Mouse (Mus musculus): ENCODE measurements around the gene Sept1.
A peak's percentile ranks its signal among the peaks of the same experiment; 100 is the strongest.
"Not testable (repeated sequence)": the region's sequence is repeated elsewhere in the genome, so short reads cannot be mapped to it uniquely, and the experiment has no call there.

Gene Sept1

DNA sequence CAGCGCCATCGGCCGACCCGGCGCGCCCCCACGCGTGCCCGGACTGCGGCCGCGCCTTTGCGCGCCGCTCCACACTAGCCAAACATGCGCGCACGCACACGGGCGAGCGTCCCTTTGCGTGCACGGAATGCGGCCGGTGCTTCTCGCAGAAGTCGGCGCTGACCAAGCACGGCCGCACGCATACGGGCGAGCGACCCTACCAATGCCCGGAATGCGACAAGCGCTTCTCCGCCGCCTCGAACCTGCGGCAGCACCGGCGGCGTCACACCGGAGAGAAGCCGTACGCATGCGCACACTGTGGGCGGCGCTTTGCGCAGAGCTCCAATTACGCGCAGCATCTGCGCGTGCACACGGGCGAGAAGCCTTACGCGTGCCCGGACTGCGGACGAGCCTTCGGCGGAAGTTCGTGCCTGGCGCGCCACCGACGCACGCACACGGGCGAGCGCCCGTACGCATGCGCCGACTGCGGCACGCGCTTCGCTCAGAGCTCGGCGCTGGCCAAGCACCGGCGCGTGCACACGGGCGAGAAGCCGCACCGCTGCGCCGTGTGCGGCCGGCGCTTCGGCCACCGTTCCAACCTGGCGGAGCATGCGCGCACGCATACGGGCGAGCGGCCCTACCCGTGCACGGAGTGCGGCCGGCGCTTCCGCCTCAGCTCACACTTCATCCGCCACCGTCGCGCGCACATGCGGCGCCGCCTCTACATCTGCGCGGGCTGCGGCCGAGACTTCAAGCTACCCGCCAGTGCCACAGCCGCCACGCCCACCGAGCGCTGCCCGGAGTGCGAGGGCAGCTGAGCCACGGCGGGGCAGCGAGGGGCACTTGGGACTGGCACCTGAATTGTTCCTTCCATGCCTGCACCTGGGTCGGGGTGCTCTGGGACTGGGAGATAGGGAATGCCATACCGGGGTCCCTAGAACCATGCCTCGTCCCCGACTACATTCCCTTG, 21.2 kb upstream of the Sept1 start:
- DNase-seq (ENCODE audit: low read depth, low spot score), result peak; percentile 82

DNA sequence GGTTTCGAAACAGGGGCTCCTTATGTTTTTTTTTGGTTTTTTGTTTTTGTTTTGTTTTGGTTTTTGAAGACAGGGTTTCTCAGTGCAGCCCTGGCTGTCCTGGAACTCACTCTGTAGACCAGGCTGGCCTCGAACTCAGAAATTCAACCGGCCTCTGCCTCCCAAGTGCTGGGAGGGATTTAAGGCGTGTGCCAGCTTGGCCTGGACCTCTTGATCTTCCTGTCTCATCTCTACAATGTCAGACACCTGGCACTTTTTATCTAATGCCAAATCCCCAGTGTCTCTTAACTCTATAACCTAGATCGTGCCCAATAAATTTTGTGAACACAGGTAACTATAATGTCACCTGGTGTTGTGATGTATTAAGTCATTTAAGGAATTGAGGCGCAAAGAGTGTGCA, 20.4 kb upstream of the Sept1 start:
- no peak for DNase-seq (ENCODE audit: low read depth, low spot score)

DNA sequence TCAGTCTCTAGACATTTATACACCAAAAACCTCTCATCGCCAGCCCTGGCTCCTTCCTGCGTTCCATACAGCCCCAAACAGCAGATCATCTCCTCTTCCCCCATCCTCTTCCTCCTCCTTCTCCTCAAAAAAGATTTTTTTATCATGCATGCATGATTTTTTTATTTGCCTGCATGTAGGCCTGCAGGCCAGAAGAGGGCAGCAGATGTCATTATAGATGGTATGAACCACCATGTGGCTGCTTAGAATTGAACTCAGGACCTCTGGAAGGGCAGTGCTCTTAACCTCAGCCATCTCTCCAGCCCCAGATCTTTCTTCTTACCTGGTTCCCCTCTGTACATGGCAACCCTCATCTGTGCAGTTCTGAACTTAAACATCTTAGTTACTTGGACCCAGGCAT, 19.5 kb upstream of the Sept1 start:
- DNase-seq (ENCODE audit: low read depth, low spot score), result peak; percentile 59

DNA sequence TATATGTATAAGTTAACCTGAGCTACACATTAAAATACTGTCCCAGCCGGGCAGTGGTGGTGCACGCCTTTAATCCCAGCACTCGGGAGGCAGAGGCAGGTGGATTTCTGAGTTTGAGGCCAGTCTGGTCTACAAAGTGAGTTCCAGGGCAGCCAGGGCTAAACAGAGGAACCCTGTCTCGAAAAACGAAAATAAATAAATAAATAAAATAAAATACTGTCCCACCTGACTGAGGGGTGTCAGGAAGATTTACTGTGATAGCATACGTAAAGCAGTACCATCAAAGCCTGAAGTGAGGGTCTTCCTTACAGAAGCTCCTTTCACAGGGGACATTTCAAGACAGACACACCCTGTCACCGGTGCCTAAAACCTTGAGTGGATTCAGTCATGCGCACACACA, 17.6 kb upstream of the Sept1 start:
- not testable (repeated sequence) for DNase-seq (ENCODE audit: low read depth, low spot score)

DNA sequence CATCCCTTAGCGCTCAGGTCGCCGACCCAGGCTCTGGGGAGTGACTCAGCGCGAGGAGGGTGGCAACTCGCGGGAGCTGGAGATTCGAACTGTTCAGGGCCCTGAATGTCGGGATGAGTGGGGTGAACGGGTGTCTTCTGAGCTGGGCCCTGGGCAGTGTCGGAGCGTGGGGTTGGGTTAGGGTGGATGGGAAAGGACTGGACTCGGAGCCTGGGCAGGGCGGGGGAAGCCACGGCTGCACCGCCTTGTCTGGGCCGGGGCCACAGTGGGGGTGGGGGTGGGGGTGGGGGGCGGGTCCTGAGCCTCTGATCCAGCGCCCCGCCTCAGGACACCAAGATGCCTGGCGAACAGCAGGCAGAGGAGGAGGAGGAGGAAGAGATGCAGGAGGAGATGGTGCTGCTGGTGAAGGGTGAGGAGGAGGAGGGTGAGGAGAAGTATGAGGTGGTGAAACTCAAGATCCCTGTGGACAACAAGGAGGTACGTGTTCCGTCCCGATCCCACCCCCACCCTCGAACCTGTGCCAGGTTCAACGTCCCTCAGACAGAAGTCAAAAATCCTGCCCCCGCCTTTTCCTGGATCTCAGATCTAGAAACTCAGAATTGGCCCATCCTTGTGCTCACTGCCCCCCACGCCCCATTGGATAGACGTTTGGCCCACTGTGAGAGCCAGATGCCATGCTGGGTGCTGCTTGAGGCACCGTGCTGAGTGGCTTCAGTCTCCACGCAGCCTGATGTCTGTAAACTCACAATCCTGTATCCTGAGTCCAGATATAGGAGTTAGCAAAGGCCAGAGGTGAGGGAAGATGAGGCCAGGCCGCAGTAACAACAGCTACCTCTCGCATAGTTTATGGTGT, 12.0 kb upstream of the Sept1 start:
- peak; percentile 33 for DNase-seq (ENCODE audit: low read depth, low spot score)

DNA sequence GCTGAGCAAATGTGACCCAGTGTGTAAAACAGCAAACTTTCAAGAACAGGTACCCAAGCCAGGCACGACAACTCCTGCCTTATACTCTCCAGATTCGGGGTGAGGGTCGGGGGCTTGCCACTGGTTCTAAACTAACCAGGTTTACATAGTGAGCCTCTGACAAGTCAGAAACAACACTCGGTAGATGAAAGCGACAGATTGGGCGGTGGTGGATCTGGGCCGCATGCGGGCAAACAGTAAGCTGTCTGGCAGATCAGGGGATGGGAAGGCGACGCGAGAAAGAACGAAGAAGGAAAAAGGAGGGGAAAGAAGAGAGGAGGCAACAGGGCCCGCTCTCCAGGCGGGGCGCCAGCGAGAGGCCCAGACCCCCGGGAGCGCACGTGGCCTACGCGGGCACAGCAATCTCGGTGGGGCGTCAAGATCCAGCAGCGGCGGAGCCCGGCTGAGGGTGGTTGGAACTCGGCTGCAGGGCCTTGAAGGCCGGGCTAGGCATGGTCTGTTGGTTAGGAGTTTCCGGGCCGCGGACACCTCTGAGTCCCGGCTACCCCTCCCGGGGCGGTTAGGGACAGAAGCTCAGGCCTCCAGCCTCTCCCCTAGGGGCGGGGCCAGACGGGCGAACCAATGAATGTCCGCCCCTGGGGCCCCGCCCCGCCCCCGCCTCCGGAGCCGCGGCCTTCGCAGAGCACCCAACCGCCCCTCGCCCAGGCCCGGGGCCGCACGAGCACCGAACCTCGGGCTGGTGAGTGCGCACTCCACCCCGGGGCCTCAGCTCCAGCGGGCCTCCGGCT, 11.1 kb upstream of the Sept1 start, which contains the start of gene Zfp771:
Zfp771 (plus strand) TSS at position 405 of the 788 bp plus-strand sequence.
- peak; percentile 89 for DNase-seq (ENCODE audit: low read depth, low spot score)

DNA sequence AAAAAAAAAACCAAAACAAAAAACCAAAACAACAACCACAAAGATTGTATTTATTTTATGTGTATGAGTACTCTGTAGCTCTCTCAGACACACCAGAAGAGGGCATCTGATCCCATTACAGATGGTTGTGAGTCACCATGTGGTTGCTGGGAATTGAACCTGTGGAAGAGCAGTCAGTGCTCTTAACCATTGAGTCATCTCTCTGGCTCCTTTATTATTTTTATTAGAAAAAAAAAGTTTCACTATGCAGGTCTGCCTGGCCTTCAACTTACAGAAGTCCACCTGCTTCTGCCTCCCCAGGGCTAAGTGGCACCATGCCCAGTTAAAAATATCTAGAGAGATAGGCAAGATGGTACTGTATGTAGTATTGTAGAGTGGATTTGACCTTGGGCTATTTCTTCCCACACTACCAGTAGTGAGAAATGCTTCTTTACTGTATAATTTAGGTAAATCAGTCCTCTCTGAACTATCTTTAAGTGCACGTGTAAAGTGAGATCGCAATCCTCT, 10.5 kb upstream of the Sept1 start:
- peak; percentile 60 for DNase-seq (ENCODE audit: low read depth, low spot score)

DNA sequence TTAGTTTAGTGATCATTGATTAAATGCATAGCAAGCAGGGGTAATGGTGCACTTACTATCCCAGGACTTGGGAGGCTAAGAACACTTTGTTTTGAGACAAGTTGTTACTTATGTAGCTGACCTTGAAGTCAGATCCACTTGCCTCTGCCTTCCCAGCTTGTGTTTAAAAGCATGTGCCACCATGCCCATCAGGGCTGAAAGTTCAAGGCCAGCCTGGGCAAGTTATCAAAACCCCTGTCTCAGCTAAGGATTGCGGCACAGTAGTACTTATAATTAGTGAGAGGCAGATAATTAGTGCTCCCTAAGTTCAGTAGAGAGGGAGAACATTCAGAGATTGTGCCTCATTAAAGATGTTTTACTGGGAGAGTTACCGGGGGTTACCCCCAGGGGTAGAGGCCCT, 1.8 kb upstream of the Sept1 start:
- no peak for DNase-seq (ENCODE audit: low read depth, low spot score)

DNA sequence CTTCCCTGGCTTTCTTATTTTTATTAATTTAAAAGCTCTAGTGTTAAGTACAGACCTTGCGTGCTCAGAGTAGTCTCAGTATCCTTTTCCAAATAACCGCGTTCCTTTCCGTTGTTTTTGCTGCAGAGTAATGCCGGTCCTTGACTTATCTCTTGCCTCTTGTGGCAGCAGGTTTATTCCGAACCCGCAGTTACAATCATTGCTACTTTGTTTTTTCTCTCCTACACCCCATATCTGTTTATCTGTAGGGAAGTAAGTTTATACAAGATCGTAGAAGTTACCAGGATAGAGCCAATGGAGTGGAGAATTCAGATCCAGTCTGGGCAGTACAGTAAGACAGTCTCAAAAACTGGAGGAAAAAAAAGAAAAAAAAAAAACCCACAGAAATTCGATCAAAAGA, 835 bp upstream of the Sept1 start:
- DNase-seq (ENCODE audit: low read depth, low spot score), result no peak

DNA sequence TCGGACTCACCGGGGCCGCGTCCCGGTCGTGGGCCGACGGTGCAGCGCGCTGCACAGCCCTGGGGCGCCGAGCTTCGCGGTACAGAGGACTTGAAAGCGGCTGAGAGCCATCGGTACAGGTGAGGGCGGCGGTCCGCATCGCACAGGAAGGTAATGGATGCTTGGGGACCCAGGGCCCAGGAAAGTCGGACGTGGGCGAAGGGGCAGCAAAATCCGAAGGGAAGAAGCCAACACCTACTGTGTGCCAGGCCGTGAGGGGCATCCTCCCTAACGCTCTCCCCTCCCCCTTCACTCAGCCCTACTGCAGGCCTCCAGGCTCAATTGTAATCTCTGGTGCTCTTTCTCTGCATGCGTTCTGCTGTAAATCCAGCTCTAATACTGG, 429 bp upstream of the Sept1 start:
- DNase-seq (ENCODE audit: low read depth, low spot score), result peak; percentile 31

DNA sequence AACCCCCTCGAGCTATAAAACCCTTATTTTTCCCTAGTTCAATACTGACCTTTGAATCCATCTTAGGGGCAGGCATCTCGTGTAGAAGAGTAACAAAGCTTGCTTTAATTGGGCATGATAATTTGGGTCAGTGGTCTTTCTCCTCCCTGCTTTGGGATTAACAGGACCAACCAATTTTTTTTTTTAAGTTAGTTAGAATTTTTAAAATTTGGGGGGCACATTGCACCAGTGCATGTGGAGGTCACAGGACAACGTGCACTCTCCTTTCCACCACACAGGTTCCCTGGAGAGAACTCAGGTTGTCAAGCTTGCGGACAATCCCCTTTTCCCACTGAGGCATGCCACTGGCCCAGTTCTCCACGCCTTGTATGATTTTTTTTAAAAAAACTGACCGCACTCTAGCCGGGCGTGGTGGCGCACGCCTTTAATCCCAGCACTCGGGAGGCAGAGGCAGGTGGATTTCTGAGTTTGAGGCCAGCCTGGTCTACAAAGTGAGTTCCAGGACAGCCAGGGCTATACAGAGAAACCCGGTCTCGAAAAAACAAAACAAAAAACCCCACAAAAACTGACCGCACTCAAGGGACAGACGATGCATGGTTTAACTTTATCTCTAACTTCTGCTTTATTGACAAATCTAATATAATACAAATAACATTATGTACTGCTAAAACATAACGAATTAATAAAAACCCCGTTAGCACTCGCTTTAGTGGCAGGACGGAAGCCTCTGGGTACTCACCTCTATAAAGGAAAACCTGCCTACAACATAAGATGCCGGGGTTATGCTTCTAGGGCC, 906 bp downstream of the Sept1 start:
- DNase-seq (ENCODE audit: low read depth, low spot score), result peak; percentile 25

DNA sequence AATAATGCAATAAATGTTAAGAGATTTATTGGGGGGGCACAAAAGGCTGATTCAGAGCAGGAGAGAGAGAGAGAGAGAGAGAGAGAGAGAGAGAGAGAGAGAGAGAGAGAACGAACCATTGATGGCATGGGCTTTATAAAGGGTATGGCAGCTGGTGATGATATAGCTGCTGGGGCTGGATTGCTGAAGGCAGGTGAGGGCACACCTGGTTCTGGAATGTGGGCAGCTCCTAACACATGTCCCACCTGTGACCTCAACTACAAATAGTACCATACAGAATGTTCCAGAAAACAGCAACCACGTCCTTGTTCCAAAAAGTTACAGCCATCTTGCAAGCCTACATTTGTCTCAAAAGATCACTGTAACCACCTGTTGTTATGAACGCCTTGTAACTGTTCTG, 1.6 kb downstream of the Sept1 start:
- DNase-seq (ENCODE audit: low read depth, low spot score), result no peak

DNA sequence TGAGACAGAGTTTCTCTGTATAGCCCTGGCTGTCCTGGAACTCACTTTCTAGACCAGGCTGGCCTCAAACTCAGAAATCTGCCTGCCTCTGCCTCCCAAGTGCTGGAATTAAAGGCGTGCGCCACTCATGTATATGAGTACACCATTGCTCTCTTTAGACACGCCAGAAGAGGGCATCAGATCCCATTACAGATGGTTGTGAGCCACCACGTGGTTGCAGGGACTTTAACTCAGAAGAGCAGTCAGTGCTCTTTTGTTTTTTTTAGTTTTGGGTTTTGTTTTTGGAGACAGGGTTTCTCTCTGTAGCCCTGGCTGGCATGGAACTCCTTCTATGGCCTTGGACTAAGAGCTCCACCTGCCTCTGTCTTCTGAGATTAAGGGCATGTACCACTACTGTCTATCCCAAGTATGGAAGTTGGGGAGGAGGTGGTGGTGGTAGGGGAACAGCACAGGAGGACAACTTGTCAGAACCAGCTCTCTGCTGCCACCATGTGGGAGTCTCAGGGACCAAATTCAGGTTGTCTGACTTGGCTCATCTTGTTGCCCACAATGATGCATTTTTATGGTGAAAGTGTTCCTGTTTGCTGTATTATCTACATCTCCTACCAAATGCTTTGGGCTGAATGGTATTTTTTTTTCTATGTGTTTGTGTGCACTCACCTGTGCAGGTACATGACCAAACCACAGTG, 4.2 kb downstream of the Sept1 start:
- peak; percentile 88 for DNase-seq (ENCODE audit: low read depth, low spot score)

DNA sequence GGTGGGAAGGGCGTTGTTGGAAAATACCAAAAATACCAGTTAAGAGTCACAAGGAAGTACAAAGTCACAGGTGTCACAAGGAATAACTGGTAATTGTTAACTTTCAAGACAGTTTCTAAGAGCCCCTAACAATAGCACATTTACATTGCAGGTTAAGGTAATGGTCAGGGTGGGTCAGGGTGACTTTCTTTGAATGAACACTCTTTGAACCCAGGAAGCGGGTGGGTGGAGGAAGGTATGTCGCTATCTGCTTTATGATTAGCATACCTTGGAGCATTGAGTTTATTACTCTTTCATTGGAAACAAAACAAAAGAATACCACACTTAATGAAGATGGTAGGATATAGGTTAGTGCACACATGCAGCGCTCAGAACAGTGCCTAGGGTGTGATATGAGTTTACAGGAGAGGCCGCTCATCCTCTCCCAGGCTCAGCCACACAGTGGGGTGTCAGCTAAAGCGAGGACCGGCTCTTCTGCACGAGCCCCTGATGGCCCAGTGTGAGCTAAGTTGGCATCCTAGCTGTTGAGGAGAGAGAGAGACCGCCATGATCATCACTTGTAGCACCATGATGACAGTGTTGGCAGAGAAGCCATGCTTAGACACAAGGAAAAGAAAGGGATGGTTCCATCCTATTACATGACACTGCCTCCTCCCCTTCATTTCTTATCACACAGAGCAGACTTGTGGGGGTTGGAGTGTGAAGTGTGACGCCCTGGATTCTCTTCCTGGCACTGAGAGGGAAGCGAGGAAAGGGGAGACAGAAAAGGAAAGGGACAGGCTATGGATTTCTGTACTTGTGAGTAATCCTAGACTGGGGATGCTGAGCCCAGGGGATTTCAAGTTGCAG, 7.6 kb downstream of the Sept1 start:
- no peak for DNase-seq (ENCODE audit: low read depth, low spot score)

DNA sequence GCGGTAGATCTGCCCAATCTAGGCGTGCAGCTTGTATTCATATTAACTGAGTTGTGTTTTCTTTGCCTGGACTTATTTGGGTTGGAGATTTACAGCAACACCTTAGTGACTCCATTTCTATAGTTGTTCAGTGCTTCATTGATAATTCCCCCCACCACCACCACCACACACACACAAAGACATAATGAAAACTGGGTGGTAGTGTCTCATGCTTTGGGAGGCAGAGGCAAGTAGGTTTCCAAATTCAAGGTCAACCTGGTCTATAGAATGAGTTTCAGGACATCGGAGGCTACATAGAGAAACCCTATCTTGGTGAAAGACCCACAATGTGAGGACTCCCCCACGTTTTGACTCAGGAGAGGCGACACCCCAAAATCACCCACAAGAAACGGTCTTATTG, 8.3 kb downstream of the Sept1 start:
- no peak for DNase-seq (ENCODE audit: low read depth, low spot score)

DNA sequence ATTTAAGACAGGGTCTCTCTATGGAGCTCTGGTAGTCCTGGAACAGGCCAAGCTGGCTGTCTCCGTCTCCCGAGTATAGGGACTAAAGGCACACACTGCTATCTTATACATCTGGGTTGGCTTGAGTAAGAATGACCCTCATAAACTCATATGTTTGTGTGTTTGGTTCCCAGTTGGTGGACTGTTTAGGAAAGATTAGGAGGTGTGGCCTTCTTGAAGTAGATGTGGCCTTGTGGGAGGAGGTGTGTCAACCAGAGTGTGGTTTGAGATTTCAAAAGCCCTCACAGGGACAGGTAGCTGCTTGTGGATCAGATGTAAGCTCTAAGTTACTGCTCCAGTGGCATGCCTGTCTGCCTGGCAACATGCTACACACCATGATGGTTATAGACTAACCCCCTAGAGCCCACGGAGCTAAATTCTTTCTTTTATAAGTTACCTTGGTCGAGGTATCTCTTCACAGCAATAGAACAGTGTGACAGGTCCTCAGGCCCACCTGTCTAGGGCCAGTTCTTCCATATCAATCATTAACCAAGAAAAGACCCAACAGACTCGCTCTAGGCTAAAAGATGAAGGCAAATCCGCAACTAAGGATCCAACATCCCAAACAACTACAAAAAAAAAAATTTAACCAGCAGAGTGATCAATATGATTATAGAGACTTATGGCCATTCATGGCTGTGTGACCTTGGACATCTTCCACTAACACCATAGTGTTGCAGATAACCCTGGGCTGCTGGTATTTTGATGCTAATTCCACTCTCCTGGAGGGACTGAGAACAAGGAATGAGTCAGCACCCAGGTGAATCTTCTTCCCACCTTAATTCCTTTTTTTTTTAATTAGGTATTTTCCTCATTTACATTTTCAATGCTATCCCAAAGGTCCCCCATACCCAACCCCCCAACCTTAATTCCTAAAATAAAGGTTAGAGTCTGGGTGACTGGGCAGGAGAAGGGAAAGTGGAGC, 9.1 kb downstream of the Sept1 start:
- no peak for DNase-seq (ENCODE audit: low read depth, low spot score)

DNA sequence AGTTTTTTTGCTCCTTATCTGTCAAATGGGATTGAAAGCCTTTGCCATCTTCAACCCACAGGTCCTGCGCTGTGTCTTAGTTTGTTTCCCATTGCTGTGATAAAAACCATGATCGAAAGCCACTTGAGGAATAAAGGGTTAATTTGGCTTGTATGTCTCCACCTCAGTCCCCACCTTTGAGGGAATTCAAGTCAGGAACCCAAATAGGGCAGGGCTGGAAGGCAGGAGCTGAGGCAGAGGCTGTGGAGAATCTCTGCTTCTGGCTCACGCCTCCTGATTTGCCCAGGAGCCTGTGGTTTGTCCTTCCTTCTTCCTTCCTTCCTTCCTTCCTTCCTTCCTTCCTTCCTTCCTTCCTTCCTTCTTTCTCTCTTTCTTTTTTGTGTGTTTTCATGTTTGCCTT, 9.8 kb downstream of the Sept1 start:
- DNase-seq (ENCODE audit: low read depth, low spot score), result no peak

DNA sequence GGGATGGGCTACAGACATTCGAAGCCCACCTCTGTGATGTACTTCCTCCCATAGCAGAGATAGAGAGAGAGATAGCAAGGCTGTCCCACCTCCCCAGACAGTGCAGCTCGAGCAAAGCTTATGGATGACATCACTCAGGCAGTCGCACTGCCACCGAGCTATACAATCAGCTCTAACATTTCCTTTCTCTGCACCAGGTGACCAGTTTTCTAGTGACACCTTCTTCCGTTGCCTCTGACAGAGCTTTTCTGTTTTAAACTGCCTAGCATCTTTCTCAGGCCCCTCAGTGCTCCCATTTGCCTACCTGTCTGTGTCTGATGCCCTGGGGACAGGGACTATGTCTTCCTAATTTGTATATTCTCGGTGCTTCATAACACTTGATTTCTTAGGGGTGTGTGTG, 12.5 kb downstream of the Sept1 start:
- no peak for DNase-seq (ENCODE audit: low read depth, low spot score)
